Mouse (Mus musculus) cerebellum, adult 2 months (tissue): ENCODE data around the gene Cep85l.

Source experiments
- CTCF ChIP-seq: fragments of 200-500 bp; IDR thresholded peaks from 2 replicates; pipeline ENCODE4 v1.5.1; 2011; ENCODE audit warnings: low read depth, mild to moderate bottlenecking, control low read depth, low read length, moderate library complexity, borderline replicate concordance; ENCODE audit not compliant: insufficient read depth
- POLR2A ChIP-seq: fragments of 200-500 bp; IDR thresholded peaks from 2 replicates; pipeline ENCODE4 v1.6.1; 2011; ENCODE audit warnings: low read length, control low read depth, borderline replicate concordance; ENCODE audit not compliant: insufficient read depth

DNA sequence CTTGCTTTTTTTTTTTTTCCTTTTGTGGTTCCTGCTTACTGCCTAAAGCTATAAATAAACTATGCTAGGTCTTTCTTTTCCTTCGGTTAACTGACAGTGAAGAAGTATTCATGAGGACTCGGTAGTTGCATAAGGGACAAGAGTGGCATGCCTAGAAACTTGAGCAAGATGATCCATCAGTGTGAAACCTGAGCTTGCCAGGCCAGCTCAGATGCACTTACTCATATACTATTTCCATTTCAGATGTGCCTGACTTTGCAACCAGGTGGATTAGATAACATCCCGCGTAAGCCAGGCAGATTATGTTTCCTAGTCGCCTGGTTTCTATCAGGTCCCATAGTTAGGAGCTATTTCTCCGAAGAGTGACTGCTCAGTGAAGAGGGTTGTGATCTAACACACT lies 41.9 kb upstream of the Cep85l start:
- no peak for TF ChIP-seq CTCF
- TF ChIP-seq POLR2A, result no peak
